Mouse (Mus musculus) liver, embryonic 13.5 days (tissue): ENCODE data around the gene Sufu. TPM values are rescaled to one million over a fixed set of nuclear protein-coding genes. Genes with fewer than 3 reads are reported as not detected.
A peak's percentile ranks its signal among the peaks of the same experiment; 100 is the strongest.

Experiments used
- ATAC-seq: fragments of 200-750 bp; cut with Nextera tagmentation; 2 replicates; pipeline ENCODE4 v1.8.0; 2017; ENCODE audit warnings: low read depth, mild to moderate bottlenecking, moderate number of reproducible peaks, moderate library complexity
- DNase-seq: peaks from one replicate; pipeline ENCODE4 v3.0.0; 2022
- H3K27ac ChIP-seq: fragments of 300-500 bp; sonication (generic); 2 replicates; pipeline ENCODE4 v1.5.1; 2015; ENCODE audit warnings: moderate library complexity, mild to moderate bottlenecking, inconsistent platforms
- H3K27me3 ChIP-seq: fragments of 300-500 bp; sonication (generic); 2 replicates; pipeline ENCODE4 v1.6.1; 2015; ENCODE audit warnings: mild to moderate bottlenecking, inconsistent platforms
- H3K36me3 ChIP-seq: fragments of 300-500 bp; sonication (generic); 2 replicates; pipeline ENCODE4 v1.6.1; 2015; ENCODE audit warnings: mild to moderate bottlenecking, inconsistent platforms
- H3K4me1 ChIP-seq: fragments of 300-500 bp; sonication (generic); replicated peaks from 2 replicates; pipeline ENCODE4 v1.6.1; 2015; ENCODE audit warnings: inconsistent platforms
- H3K4me2 ChIP-seq: fragments of 300-500 bp; sonication (generic); 2 replicates; pipeline ENCODE4 v1.6.1; 2015; ENCODE audit warnings: inconsistent platforms, mild to moderate bottlenecking, moderate library complexity
- H3K4me3 ChIP-seq: fragments of 300-500 bp; sonication (generic); replicated peaks from 2 replicates; pipeline ENCODE4 v1.5.1; 2015; ENCODE audit warnings: mild to moderate bottlenecking, inconsistent platforms
- H3K9ac ChIP-seq: fragments of 300-500 bp; sonication (generic); 2 replicates; pipeline ENCODE4 v1.6.1; 2015; ENCODE audit warnings: mild to moderate bottlenecking, inconsistent platforms
- H3K9me3 ChIP-seq: fragments of 300-500 bp; sonication (generic); replicated peaks from 2 replicates; pipeline ENCODE4 v1.6.1; 2016; ENCODE audit warnings: inconsistent platforms
- WGBS: fragments of 180-500 bp; shearing (Covaris S2); methylation state at CpG from one replicate; pipeline ENCODE4 v1.1.7; 2015; ENCODE audit not compliant: insufficient replicate concordance; 5-methylcytosine and 5-hydroxymethylcytosine counted together
- polyA plus RNA-seq: library from polyadenylated mRNA; unstranded; fragments of >200 nt; fragmentation: Nextera tagmentation; extraction: Ambion mirVana; gene quantifications from 2 replicates; pipeline ENCODE4 v1.2.1, GENCODE M21; 2015

The Sufu gene
- polyA plus RNA-seq, 1 experiment from 2014 or later = 6.3 TPM

- peaks cover 12% of the 10 kb centered on the region for H3K36me3 ChIP-seq
- H3K9ac ChIP-seq = no peak overlapping the region
- H3K9me3 ChIP-seq = no peaks in the 10 kb centered on the region
- H3K4me2 ChIP-seq = peak overlapping the region; percentile 14; the same call in 1 of the 2 replicates
- DNase-seq = no peak
- H3K27ac ChIP-seq = peak overlapping the region; percentile 29; the same call in 1 of the 2 replicates
- H3K4me3 ChIP-seq = no peak overlapping the region
- peaks cover 92% of the 10 kb centered on the region for H3K4me1 ChIP-seq
- 17% methylated on average over 17 of the region's 17 CpGs for WGBS
- no peaks in the 10 kb centered on the region for H3K27me3 ChIP-seq
- no peak for ATAC-seq
These were observed 86.3 kb downstream of the Sufu start for GRCm38 (mm10) chr19:46482896-46483516.

- Histone ChIP-seq H3K27ac (peak overlapping the region; percentile 50), H3K9me3 (no peaks in the 10 kb centered on the region), H3K9ac (no peak overlapping the region), H3K36me3 (peaks cover 4% of the 10 kb centered on the region; the same call in 1 of the 2 replicates), H3K27me3 (no peaks in the 10 kb centered on the region), H3K4me2 (no peak overlapping the region), H3K4me3 (no peak overlapping the region), H3K4me1 (peaks cover 84% of the 10 kb centered on the region)
- DNase-seq (no peak), ATAC-seq (no peak)
- WGBS = 65% methylated on average over 15 of the region's 15 CpGs
These were observed 87.1 kb downstream of the Sufu start for GRCm38 (mm10) chr19:46483701-46484328.

GRCm38 (mm10) chr19:46484518-46484917 is 87.8 kb downstream of the Sufu start:
- no peak overlapping the region for H3K4me2 ChIP-seq
- peaks cover 77% of the 10 kb centered on the region for H3K4me1 ChIP-seq
- H3K27me3 ChIP-seq = no peaks in the 10 kb centered on the region
- ATAC-seq (no peak), DNase-seq (no peak)
- no peak overlapping the region for H3K9ac ChIP-seq
- WGBS = 72% methylated on average over 5 of the region's 5 CpGs
- H3K4me3 ChIP-seq = no peak overlapping the region
- H3K36me3 ChIP-seq = 0 out of 2 replicates have a peak, but pooled peaks cover 3% of the 10 kb centered on the region
- no peaks in the 10 kb centered on the region for H3K9me3 ChIP-seq
- H3K27ac ChIP-seq = peak overlapping the region; percentile 50

- Histone ChIP-seq H3K9me3 (no peaks in the 10 kb centered on the region), H3K36me3 (no peaks in the 10 kb centered on the region), H3K9ac (peak overlapping the region; percentile 29), H3K27ac (no peak overlapping the region), H3K4me1 (peaks cover 69% of the 10 kb centered on the region), H3K27me3 (no peaks in the 10 kb centered on the region), H3K4me3 (no peak overlapping the region), H3K4me2 (peak overlapping the region; percentile 11; the same call in 1 of the 2 replicates)
- peak; percentile 60 for ATAC-seq
- DNase-seq = peak; percentile 41
- 54% methylated on average over 9 of the region's 9 CpGs for WGBS
These were observed 89.2 kb downstream of the Sufu start for GRCm38 (mm10) chr19:46485847-46486246.

- peaks cover 61% of the 10 kb centered on the region for H3K4me1 ChIP-seq
These were observed 90.0 kb downstream of the Sufu start for GRCm38 (mm10) chr19:46486709-46487108.

GRCm38 (mm10) chr19:46489448-46489847 is 92.8 kb downstream of the Sufu start:
- Histone ChIP-seq H3K27ac (no peak overlapping the region), H3K9me3 (no peaks in the 10 kb centered on the region), H3K9ac (no peak overlapping the region), H3K4me3 (no peak overlapping the region), H3K4me1 (peaks cover 34% of the 10 kb centered on the region), H3K36me3 (no peaks in the 10 kb centered on the region), H3K27me3 (no peaks in the 10 kb centered on the region), H3K4me2 (no peak overlapping the region)
- 85% methylated on average over 1 of the region's 1 CpGs for WGBS
- DNase-seq = no peak
- ATAC-seq = no peak

More at GRCm38 (mm10) chr19:46486709-46487108, 90.0 kb downstream of the Sufu start:
- no peak for DNase-seq
- H3K36me3 ChIP-seq = no peaks in the 10 kb centered on the region
- WGBS = 14% methylated on average over 2 of the region's 2 CpGs
- H3K27ac ChIP-seq = no peak overlapping the region
- no peaks in the 10 kb centered on the region for H3K27me3 ChIP-seq
- no peak overlapping the region for H3K4me2 ChIP-seq
- no peak for ATAC-seq
- no peaks in the 10 kb centered on the region for H3K9me3 ChIP-seq
- no peak overlapping the region for H3K9ac ChIP-seq
- H3K4me3 ChIP-seq = no peak overlapping the region

- Histone ChIP-seq H3K4me1 (peaks cover 22% of the 10 kb centered on the region), H3K9me3 (no peaks in the 10 kb centered on the region), H3K27me3 (no peaks in the 10 kb centered on the region), H3K9ac (no peak overlapping the region), H3K36me3 (no peaks in the 10 kb centered on the region), H3K27ac (no peak overlapping the region), H3K4me2 (no peak overlapping the region), H3K4me3 (no peak overlapping the region)
- no peak for ATAC-seq
- no peak for DNase-seq
- WGBS = 22% methylated on average over 2 of the region's 2 CpGs
These were observed 93.9 kb downstream of the Sufu start for GRCm38 (mm10) chr19:46490634-46491033.

GRCm38 (mm10) chr19:46495136-46495535 is 98.4 kb downstream of the Sufu start:
- Histone ChIP-seq H3K27ac (no peak overlapping the region), H3K4me1 (peaks cover 18% of the 10 kb centered on the region), H3K9me3 (no peaks in the 10 kb centered on the region), H3K4me3 (no peak overlapping the region), H3K4me2 (no peak overlapping the region), H3K9ac (no peak overlapping the region), H3K36me3 (no peaks in the 10 kb centered on the region), H3K27me3 (no peaks in the 10 kb centered on the region)
- ATAC-seq = no peak
- 47% methylated on average over 8 of the region's 8 CpGs for WGBS
- no peak for DNase-seq

GRCm38 (mm10) chr19:46497230-46497629 is 100.5 kb downstream of the Sufu start:
- no peaks in the 10 kb centered on the region for H3K36me3 ChIP-seq
- H3K4me3 ChIP-seq = no peak overlapping the region
- WGBS = 67% methylated on average over 2 of the region's 2 CpGs
- no peak overlapping the region for H3K9ac ChIP-seq
- no peak overlapping the region for H3K27ac ChIP-seq
- peaks cover 18% of the 10 kb centered on the region for H3K4me1 ChIP-seq
- H3K4me2 ChIP-seq = no peak overlapping the region
- no peaks in the 10 kb centered on the region for H3K9me3 ChIP-seq
- ATAC-seq (no peak), DNase-seq (no peak)
- H3K27me3 ChIP-seq = no peaks in the 10 kb centered on the region

GRCm38 (mm10) chr19:46499539-46499835 is 102.8 kb downstream of the Sufu start:
- ATAC-seq = no peak

GRCm38 (mm10) chr19:46499836-46500580 is 103.3 kb downstream of the Sufu start:
- Histone ChIP-seq H3K9me3 (no peaks in the 10 kb centered on the region), H3K27me3 (no peaks in the 10 kb centered on the region), H3K4me2 (peak overlapping the region; percentile 91), H3K9ac (peak overlapping the region; percentile 95), H3K27ac (peak overlapping the region; percentile 98), H3K4me1 (peaks cover 45% of the 10 kb centered on the region), H3K4me3 (peak overlapping the region; percentile 87), H3K36me3 (no peaks in the 10 kb centered on the region; the same call in 1 of the 2 replicates)
- ATAC-seq (peak; percentile 56), DNase-seq (peak; percentile 95)
- under 1% methylated on average over 52 of the region's 52 CpGs for WGBS

More at GRCm38 (mm10) chr19:46499539-46499835, 102.8 kb downstream of the Sufu start:
- H3K4me1 ChIP-seq = peaks cover 40% of the 10 kb centered on the region
- peak overlapping the region; percentile 74 for H3K27ac ChIP-seq
- H3K4me3 ChIP-seq = peak overlapping the region; percentile 87
- H3K9ac ChIP-seq = 0 out of 2 replicates have a peak overlapping the region, but pooled peaks have one; percentile 37
- H3K36me3 ChIP-seq = no peaks in the 10 kb centered on the region
- WGBS = 7% methylated on average over 3 of the region's 3 CpGs
- no peaks in the 10 kb centered on the region for H3K27me3 ChIP-seq
- no peaks in the 10 kb centered on the region for H3K9me3 ChIP-seq
- DNase-seq = no peak
- H3K4me2 ChIP-seq = peak overlapping the region; percentile 91
